Mouse (Mus musculus) bone marrow macrophage, adult 2 months (primary cell): ENCODE measurements at regions not wholly inside any gene's neighbourhood (a gene's known extent, or its start where the extent isn't known, plus 50 kb on each side); places are given as distances from the start of the nearest gene placed in this dataset.

Source experiments
- H3K27ac ChIP-seq: 2 replicates; pipeline ENCODE4 v1.5.1; 2012; ENCODE audit warnings: low read depth, low read length; ENCODE audit not compliant: insufficient read depth
- H3K4me1 ChIP-seq: 2 replicates; pipeline ENCODE4 v1.6.1; 2012; ENCODE audit warnings: low read length; ENCODE audit not compliant: control insufficient read depth, insufficient read depth
- H3K4me3 ChIP-seq: 2 replicates; pipeline ENCODE4 v1.5.1; 2012; ENCODE audit warnings: mild to moderate bottlenecking, low read length, moderate library complexity; ENCODE audit not compliant: insufficient read depth
- CTCF ChIP-seq: IDR thresholded peaks from 2 replicates; pipeline ENCODE4 v1.5.1; 2012; ENCODE audit warnings: low read depth, mild to moderate bottlenecking, low read length, moderate library complexity
- POLR2A ChIP-seq: IDR thresholded peaks from 2 replicates; pipeline ENCODE4 v1.6.1; 2012; ENCODE audit warnings: mild to moderate bottlenecking, low read depth, low read length, borderline replicate concordance

GRCm38 (mm10) chr3:133664914-133665313 lies 120.0 kb upstream of the Tet2 start:
- TF ChIP-seq POLR2A (no peak), CTCF (no peak)
- Histone ChIP-seq H3K4me3 (no peak overlapping the region), H3K4me1 (peaks cover 5% of the 10 kb centered on the region), H3K27ac (no peak overlapping the region)

- H3K27ac ChIP-seq: no peak overlapping the region
- no peak overlapping the region for H3K4me3 ChIP-seq
- H3K4me1 ChIP-seq: no peaks in the 10 kb centered on the region
- TF ChIP-seq CTCF: no peak
- no peak for TF ChIP-seq POLR2A
Observed at GRCm38 (mm10) chr3:133665425-133666317, 120.7 kb upstream of the Tet2 start.

- Histone ChIP-seq H3K4me1 (0 out of 2 replicates have a peak, but pooled peaks cover 2% of the 10 kb centered on the region), H3K27ac (no peak overlapping the region), H3K4me3 (no peak overlapping the region)
- no peak for TF ChIP-seq POLR2A
- no peak for TF ChIP-seq CTCF
Observed at GRCm38 (mm10) chr3:133672742-133673447, 128.0 kb upstream of the Tet2 start.

- TF ChIP-seq CTCF: no peak
- no peak for TF ChIP-seq POLR2A
- no peak overlapping the region for H3K4me3 ChIP-seq
- H3K27ac ChIP-seq: no peak overlapping the region
- H3K4me1 ChIP-seq: 0 out of 2 replicates have a peak, but pooled peaks cover 2% of the 10 kb centered on the region
Observed at GRCm38 (mm10) chr3:133677892-133678291, 133.0 kb upstream of the Tet2 start.

- no peaks in the 10 kb centered on the region for H3K4me1 ChIP-seq
- TF ChIP-seq POLR2A: no peak
- no peak for TF ChIP-seq CTCF
- no peak overlapping the region for H3K27ac ChIP-seq
- no peak overlapping the region for H3K4me3 ChIP-seq
Observed at GRCm38 (mm10) chr3:133679891-133680290, 135.0 kb upstream of the Tet2 start.

- Histone ChIP-seq H3K27ac (no peak overlapping the region), H3K4me3 (no peak overlapping the region), H3K4me1 (no peaks in the 10 kb centered on the region)
- no peak for TF ChIP-seq POLR2A
- TF ChIP-seq CTCF: no peak
Observed at GRCm38 (mm10) chr3:133680343-133680742, 135.4 kb upstream of the Tet2 start.

- Histone ChIP-seq H3K4me3 (no peak overlapping the region), H3K4me1 (no peaks in the 10 kb centered on the region), H3K27ac (no peak overlapping the region)
- TF ChIP-seq CTCF: no peak
- no peak for TF ChIP-seq POLR2A
Observed at GRCm38 (mm10) chr3:133680805-133681204, 135.9 kb upstream of the Tet2 start.

GRCm38 (mm10) chr3:133684196-133684743 lies 139.3 kb upstream of the Tet2 start:
- H3K4me1 ChIP-seq: no peaks in the 10 kb centered on the region
- no peak overlapping the region for H3K4me3 ChIP-seq
- TF ChIP-seq CTCF: no peak
- no peak for TF ChIP-seq POLR2A
- H3K27ac ChIP-seq: no peak overlapping the region

- no peak overlapping the region for H3K27ac ChIP-seq
- H3K4me3 ChIP-seq: no peak overlapping the region
- H3K4me1 ChIP-seq: no peaks in the 10 kb centered on the region
- no peak for TF ChIP-seq CTCF
- no peak for TF ChIP-seq POLR2A
Observed at GRCm38 (mm10) chr3:133684747-133685146, 139.8 kb upstream of the Tet2 start.
